Mouse (Mus musculus) intestine, embryonic 16.5 days (tissue): ENCODE measurements around the gene Mknk2. TPM values are rescaled to one million over a fixed set of nuclear protein-coding genes. Genes with fewer than 3 reads are reported as not detected.
"Not testable (repeated sequence)": the region's sequence is repeated elsewhere in the genome, so short reads cannot be mapped to it uniquely, and the experiment has no call there.

Experiments used
- ATAC-seq: fragments of 200-750 bp; cut with Nextera tagmentation; 2 replicates; pipeline ENCODE4 v1.8.0; 2017; ENCODE audit warnings: moderate TSS enrichment, moderate library complexity
- H3K27ac ChIP-seq: fragments of 300-500 bp; sonication (generic); 2 replicates; pipeline ENCODE4 v1.5.1; 2014; ENCODE audit warnings: mild to moderate bottlenecking, low read length
- H3K27me3 ChIP-seq: fragments of 300-500 bp; sonication (generic); replicated peaks from 2 replicates; pipeline ENCODE4 v1.6.1; 2014; ENCODE audit warnings: low read length, control low read depth, mixed read lengths; ENCODE audit not compliant: control insufficient read depth, insufficient read depth
- H3K36me3 ChIP-seq: fragments of 300-500 bp; sonication (generic); 2 replicates; pipeline ENCODE4 v1.6.1; 2014; ENCODE audit warnings: low read length, control low read depth; ENCODE audit not compliant: control insufficient read depth, insufficient read depth
- H3K4me1 ChIP-seq: fragments of 300-500 bp; sonication (generic); 2 replicates; pipeline ENCODE4 v1.6.1; 2014; ENCODE audit warnings: low read length, control low read depth, mixed read lengths; ENCODE audit not compliant: control insufficient read depth, insufficient read depth
- H3K4me2 ChIP-seq: fragments of 300-500 bp; sonication (generic); 2 replicates; pipeline ENCODE4 v1.6.1; 2014; ENCODE audit warnings: low read depth, low read length, control low read depth
- H3K4me3 ChIP-seq: fragments of 300-500 bp; sonication (generic); 2 replicates; pipeline ENCODE4 v1.5.1; 2014; ENCODE audit warnings: mild to moderate bottlenecking, low read length
- H3K9ac ChIP-seq: fragments of 300-500 bp; sonication (generic); 2 replicates; pipeline ENCODE4 v1.6.1; 2014; ENCODE audit warnings: low read depth, low read length
- H3K9me3 ChIP-seq: fragments of 300-500 bp; sonication (generic); 2 replicates; pipeline ENCODE4 v1.6.1; 2016; ENCODE audit warnings: low read length, control low read depth; ENCODE audit not compliant: control insufficient read depth
- WGBS: fragments of 180-500 bp; shearing (Covaris S2); extraction: QIAGEN DNeasy Blood & Tissue Kit; methylation state at CpG from one replicate; pipeline ENCODE4 v1.1.7; 2014; 5-methylcytosine and 5-hydroxymethylcytosine counted together
- polyA plus RNA-seq: library from polyadenylated mRNA; unstranded; fragments of >200 nt; fragmentation: Nextera tagmentation; extraction: Ambion mirVana; gene quantifications from 2 replicates; pipeline ENCODE4 v1.2.1, GENCODE M21; 2015

Mknk2 gene
- polyA plus RNA-seq, 1 experiment from 2014 or later, result 18.3 TPM

DNA sequence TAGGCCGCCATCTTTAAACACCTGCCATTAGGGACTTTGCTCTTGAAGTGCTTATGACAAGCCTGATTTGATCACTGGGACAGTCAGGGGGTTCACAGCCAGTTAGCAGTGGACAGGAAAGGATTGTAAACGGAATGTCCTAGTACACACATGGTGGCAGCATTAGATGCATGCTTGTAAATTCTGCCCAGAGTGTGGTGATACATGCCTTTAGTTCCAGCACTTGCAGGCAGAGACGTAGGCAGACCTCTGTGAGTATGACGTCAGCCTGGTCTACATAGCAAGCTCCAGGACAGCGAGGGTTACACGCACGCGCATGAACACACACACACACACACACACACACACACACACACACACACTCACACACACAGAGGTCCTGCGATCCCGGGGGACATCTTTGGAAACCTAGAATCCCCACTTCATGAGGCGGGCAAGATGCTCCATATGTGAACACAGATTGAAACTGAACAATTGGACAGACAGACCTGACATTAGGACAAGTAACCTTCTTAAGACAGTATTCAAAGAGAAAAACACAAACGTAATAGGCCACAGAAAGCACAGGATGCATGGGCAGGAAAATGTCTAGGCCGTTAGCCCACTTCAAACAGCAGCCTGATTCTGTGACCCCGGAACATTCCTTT is 19.6 kb downstream of the Mknk2 start:
- peak overlapping the region; percentile 59 for H3K27ac ChIP-seq
- 81% methylated on average over 14 of the region's 14 CpGs for WGBS
- ATAC-seq, result no peak

DNA sequence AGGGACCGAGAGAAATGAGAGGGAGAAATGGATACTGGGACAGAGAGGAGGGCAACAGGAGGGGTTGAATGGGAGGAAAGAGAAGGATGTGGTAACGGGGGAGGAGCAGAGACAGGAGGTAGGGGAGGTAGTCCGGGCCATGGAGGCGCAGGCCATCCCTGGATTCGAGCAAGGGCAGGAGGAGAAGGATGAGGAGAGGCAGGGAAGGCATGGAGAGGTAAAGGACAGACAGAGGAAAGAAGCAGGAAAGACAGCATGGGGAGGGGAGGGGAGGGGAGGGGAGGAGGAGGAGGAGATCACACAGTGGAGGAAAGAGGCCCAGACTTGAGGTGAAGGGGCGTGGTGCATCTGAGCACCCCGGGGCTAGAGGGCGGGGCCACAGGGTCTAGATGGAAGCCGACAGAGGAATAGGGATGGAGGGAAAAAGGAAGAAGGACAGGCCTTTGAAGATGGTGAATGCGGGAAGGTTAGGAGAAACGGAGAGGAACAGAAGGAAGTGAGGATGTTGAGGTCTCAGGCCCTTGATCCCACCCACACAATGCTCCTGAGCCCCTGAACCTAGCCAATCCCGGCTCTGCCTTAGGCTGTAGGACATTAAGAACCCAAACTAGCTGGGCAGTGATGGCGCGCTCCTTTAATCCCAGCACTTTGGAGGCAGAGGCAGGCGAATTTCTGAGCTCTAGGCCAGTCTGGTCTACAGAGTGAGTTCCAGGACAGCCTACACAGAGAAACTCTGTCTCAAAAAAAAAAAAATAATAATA is 20.9 kb downstream of the Mknk2 start, which contains the start of gene Btbd2:
Btbd2 (minus strand) TSS at position 209 of the 761 bp plus-strand sequence.
- no peaks in the 10 kb centered on the region for H3K27me3 ChIP-seq
- peak within 1 kb of the TSS; percentile 91 for H3K4me2 ChIP-seq
- peak; percentile 47 for ATAC-seq
- H3K27ac ChIP-seq, result peak within 1 kb of the TSS; percentile 96
- no peaks in the 10 kb centered on the region for H3K9me3 ChIP-seq
- WGBS, result 21% methylated on average over 15 of the region's 15 CpGs
- H3K9ac ChIP-seq, result peak within 1 kb of the TSS; percentile 95
- H3K36me3 ChIP-seq, result no peaks in the 10 kb centered on the region
- H3K4me3 ChIP-seq, result peak within 1 kb of the TSS; percentile 93
- peaks cover 32% of the 10 kb centered on the region for H3K4me1 ChIP-seq

More for the DNA sequence above, 19.6 kb downstream of the Mknk2 start:
- no peak overlapping the region for H3K4me3 ChIP-seq
- H3K9ac ChIP-seq, result no peak overlapping the region
- no peaks in the 10 kb centered on the region for H3K9me3 ChIP-seq
- H3K4me1 ChIP-seq, result peaks cover 32% of the 10 kb centered on the region
- no peaks in the 10 kb centered on the region for H3K27me3 ChIP-seq
- no peaks in the 10 kb centered on the region for H3K36me3 ChIP-seq
- 0 out of 2 replicates have a peak overlapping the region, but pooled peaks have one; percentile 2 for H3K4me2 ChIP-seq

DNA sequence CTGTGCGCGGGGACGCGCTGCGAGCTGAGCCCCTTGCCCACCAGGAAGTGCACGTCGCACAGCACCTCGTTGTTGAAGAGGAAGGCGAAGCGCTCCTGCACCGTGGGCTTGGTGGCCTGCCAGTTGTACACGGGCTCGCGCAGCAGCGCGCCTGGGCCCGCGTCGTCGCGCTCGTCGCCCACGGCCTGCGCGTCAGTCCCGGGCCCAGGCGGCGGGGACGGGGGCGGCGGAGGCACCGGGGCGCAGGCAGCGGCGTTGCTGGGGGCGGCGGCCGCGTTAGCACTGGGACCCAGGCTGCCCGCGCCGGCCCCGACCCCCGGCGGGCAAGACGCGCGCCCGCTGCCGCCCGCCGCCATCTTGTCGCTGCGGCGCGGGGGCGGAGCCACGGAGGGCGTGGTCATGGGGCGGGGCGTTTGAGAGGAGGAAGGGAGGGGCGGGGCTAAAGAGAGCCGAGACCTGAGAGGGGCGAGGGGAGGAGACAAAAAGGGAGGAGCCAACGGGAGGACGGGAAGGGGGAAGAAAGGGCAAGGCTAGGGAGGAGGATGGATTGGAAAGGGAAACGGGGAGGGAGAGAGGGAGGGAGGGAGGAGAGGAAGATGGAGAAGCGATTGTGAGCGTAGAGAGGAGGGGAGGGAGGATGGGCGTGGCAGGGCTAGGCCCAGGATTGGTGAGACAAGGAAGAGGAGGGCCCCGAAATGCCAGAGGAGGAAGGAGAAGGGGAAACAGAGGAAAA is 21.6 kb downstream of the Mknk2 start:
- Histone ChIP-seq H3K27ac (peak overlapping the region; percentile 96), H3K4me2 (peak overlapping the region; percentile 91), H3K9me3 (no peaks in the 10 kb centered on the region), H3K27me3 (no peaks in the 10 kb centered on the region), H3K4me1 (peaks cover 32% of the 10 kb centered on the region), H3K4me3 (peak overlapping the region; percentile 93), H3K36me3 (no peaks in the 10 kb centered on the region), H3K9ac (peak overlapping the region; percentile 95)
- peak; percentile 84 for ATAC-seq
- under 1% methylated on average over 71 of the region's 72 CpGs for WGBS

DNA sequence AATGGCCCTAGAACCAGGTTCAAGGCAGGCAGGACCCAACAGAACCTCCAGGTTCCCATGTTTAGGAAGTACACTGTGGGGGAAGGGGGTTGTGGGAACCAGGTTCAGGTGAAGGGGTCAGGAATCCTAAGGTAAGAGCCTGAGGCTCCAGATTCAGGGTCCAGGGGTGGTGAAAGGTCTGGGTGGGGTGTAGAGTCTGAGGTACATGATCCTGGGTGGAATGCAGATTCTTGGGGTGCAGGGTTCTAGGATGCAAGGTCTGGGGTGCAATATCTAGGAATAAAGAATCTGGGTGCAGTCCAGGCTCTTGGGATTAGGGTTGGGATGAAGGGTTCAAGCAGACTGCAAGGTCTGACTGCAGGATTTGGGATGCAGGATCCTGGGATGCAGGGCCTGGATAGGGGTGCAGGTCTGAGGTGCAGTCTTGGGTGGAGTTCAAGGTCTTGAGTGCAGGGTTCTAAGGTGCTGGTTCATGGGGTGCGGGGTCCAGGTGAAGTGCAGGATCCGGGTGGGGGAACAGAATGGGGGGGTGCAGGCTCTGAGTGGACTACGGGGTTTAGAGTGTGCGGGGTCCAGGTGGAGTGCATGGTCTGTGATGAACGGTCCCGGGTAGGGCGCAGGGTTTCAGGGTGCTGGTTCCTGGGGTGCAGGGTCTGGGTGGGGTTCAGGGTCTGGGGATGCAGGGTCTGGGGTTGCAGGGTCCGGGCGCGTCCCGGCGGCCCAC is 22.3 kb downstream of the Mknk2 start:
- peak overlapping the region; percentile 93 for H3K4me3 ChIP-seq
- no peaks in the 10 kb centered on the region for H3K9me3 ChIP-seq
- peak overlapping the region; percentile 63 for H3K27ac ChIP-seq
- WGBS, result 3% methylated on average over 12 of the region's 12 CpGs
- peak; percentile 37 for ATAC-seq
- peak overlapping the region; percentile 95 for H3K9ac ChIP-seq
- peaks cover 32% of the 10 kb centered on the region for H3K4me1 ChIP-seq
- H3K27me3 ChIP-seq, result no peaks in the 10 kb centered on the region
- H3K36me3 ChIP-seq, result no peaks in the 10 kb centered on the region
- H3K4me2 ChIP-seq, result peak overlapping the region; percentile 91

DNA sequence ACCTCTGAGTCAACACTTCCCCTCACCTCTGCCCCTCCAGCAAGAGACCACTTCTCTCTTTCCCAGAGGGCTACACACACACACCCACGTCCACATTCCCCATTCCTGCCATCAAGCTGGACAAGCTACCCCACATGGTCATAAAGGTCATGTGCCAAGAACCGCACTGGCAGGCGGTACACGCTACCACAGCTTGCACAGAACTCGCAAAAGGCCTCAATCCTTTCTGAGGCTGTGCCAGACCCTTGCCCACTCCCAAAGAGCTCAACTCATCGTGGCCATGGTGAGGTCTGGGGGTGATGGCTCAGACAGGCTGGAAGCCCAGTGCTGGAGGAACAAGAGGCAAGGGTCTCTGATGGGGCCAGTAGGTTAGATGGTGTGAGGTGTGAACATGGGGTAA is 23.0 kb downstream of the Mknk2 start:
- H3K4me1 ChIP-seq, result peaks cover 32% of the 10 kb centered on the region
- ATAC-seq, result no peak

DNA sequence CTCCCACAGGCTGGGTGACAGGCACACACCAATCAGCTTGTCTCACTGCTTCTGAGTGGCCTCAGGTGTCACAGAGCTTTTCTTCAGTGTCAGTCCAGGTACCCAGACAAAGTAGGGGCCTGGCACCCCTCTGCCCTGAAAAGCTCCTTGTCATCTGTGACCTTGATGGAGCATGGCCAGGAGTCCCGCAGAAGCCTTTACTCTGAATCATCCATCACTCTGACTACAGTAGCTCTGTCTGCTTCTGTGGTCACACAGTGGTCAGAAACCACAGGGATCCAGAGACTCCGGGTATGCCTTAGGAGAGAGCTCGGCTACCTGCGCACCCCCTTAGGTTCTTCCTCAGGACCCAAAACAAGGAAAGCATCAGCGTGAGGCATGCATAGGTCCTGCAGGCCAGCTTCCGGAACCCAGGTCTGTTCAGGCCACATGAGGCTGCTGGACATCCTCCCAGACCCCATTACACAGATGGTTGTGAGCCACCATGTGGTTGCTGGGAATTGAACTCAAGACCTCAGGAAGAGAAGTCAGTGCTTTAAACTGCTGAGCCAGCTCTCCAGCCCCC is 24.7 kb downstream of the Mknk2 start:
- no peak for ATAC-seq
- Histone ChIP-seq H3K9me3 (no peaks in the 10 kb centered on the region), H3K4me1 (peaks cover 23% of the 10 kb centered on the region), H3K9ac (no peak overlapping the region), H3K27ac (no peak overlapping the region), H3K36me3 (peaks cover 2% of the 10 kb centered on the region; the same call in 1 of the 2 replicates), H3K27me3 (no peaks in the 10 kb centered on the region), H3K4me3 (no peak overlapping the region), H3K4me2 (no peak overlapping the region)
- WGBS, result 90% methylated on average over 6 of the region's 6 CpGs

More for the DNA sequence above, 23.0 kb downstream of the Mknk2 start:
- H3K9me3 ChIP-seq, result no peaks in the 10 kb centered on the region
- peak overlapping the region; percentile 91 for H3K4me2 ChIP-seq
- peak overlapping the region; percentile 95 for H3K9ac ChIP-seq
- H3K4me3 ChIP-seq, result no peak overlapping the region; the same call in 1 of the 2 replicates
- 79% methylated on average over 6 of the region's 6 CpGs for WGBS
- 0 out of 2 replicates have a peak overlapping the region, but pooled peaks have one; percentile 23 for H3K27ac ChIP-seq
- no peaks in the 10 kb centered on the region for H3K27me3 ChIP-seq
- H3K36me3 ChIP-seq, result no peaks in the 10 kb centered on the region

DNA sequence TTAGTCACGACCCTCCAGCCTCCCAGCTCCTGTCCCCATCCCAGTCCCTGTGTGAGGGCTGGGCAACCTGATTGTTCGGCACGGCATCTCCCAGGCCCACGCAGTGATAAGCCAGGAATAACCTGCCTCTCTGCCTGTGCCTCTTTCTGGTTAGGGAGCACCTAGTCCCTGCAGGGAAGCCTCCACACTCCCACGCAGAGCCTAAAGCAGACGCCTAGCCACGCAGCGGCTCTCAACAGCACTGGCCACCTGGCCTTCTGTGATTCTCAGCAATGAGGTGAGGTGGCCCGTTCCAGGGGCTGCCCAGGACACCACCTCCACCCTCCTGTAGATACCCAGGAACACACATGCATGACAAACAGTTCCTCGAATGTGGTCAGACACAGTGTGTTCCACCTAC is 27.5 kb downstream of the Mknk2 start:
- H3K27me3 ChIP-seq, result no peaks in the 10 kb centered on the region
- H3K4me1 ChIP-seq, result peaks cover 11% of the 10 kb centered on the region
- H3K4me3 ChIP-seq, result no peak overlapping the region
- H3K9me3 ChIP-seq, result no peaks in the 10 kb centered on the region
- H3K36me3 ChIP-seq, result peaks cover 12% of the 10 kb centered on the region
- WGBS, result 90% methylated on average over 10 of the region's 10 CpGs
- no peak overlapping the region for H3K9ac ChIP-seq
- no peak for ATAC-seq
- H3K27ac ChIP-seq, result no peak overlapping the region
- H3K4me2 ChIP-seq, result no peak overlapping the region

DNA sequence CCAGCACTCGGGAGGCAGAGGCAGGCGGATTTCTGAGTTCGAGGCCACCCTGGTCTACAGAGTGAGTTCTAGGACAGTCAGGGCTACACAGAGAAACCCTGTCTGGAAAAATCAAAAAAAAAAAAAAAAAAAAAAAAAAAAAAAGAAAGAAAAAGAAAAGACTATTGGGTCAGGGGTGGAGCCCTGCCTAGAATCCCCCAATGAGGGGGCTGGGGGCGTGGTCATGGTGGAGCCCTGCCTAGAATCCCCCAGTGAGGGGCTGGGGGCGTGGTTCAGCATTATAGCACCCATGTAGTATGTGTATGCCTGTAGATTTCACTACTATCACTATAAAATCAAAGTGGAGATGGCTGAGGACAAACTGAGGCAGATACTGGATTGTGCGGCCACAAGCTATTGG is 28.0 kb downstream of the Mknk2 start:
- H3K4me2 ChIP-seq, H3K4me3 ChIP-seq, H3K9ac ChIP-seq, H3K9me3 ChIP-seq, H3K4me1 ChIP-seq, H3K27ac ChIP-seq, ATAC-seq, H3K27me3 ChIP-seq: not testable (repeated sequence)
- peaks cover 15% of the 10 kb centered on the region for H3K36me3 ChIP-seq
- WGBS, result 88% methylated on average over 6 of the region's 6 CpGs
